Mouse (Mus musculus) MEL (cell line): ENCODE measurements around the gene Vps52. TPM values are rescaled to one million over a fixed set of nuclear protein-coding genes. Genes with fewer than 3 reads are reported as not detected.
A peak's percentile ranks its signal among the peaks of the same experiment; 100 is the strongest.

Experiments used
- DNase-seq: peaks from one replicate; pipeline ENCODE4 v3.0.0; 2011; ENCODE audit warnings: low read depth, low spot score
- H3K27ac ChIP-seq: 2 replicates; pipeline ENCODE4 v1.5.1; 2012; ENCODE audit warnings: low read depth, mild to moderate bottlenecking, control low read depth, low read length, moderate library complexity; ENCODE audit not compliant: control insufficient read depth
- H3K27me3 ChIP-seq, 2 experiments: fragments of 150-350 bp in 1 of 2; sonication (generic) in 1 of 2; 2 replicates each; pipeline ENCODE4 v1.6.1; 2012; ENCODE audit warnings: low read length in 2 of 2, mild to moderate bottlenecking in 2 of 2, improper control_type of control experiment in 1 of 2, moderate library complexity in 1 of 2; ENCODE audit not compliant: insufficient read depth in 2 of 2, control insufficient read depth in 1 of 2
- H3K36me3 ChIP-seq, 2 experiments: 2 replicates each; pipeline ENCODE4 v1.6.1; 2012 to 2014; ENCODE audit warnings: low read length in 2 of 2, improper control_type of control experiment in 1 of 2, inconsistent platforms in 1 of 2, mild to moderate bottlenecking in 1 of 2; ENCODE audit not compliant: insufficient read depth in 2 of 2, control insufficient read depth in 1 of 2
- H3K4me1 ChIP-seq, 2 experiments: fragments of 150-350 bp in 1 of 2; sonication (generic) in 1 of 2; 2 replicates each; pipeline ENCODE4 v1.6.1; 2012; ENCODE audit warnings: low read length in 2 of 2, improper control_type of control experiment in 1 of 2, mild to moderate bottlenecking in 1 of 2; ENCODE audit not compliant: insufficient read depth in 2 of 2, control insufficient read depth in 1 of 2
- H3K4me3 ChIP-seq, 2 experiments: fragments of 150-350 bp in 1 of 2; sonication (generic) in 1 of 2; 2 replicates each; pipeline ENCODE4 v1.5.1; 2012; ENCODE audit warnings: low read depth in 2 of 2, low read length in 2 of 2, mild to moderate bottlenecking in 2 of 2, moderate library complexity in 2 of 2, control low read depth in 1 of 2, improper control_type of control experiment in 1 of 2; ENCODE audit not compliant: control insufficient read depth in 1 of 2, insufficient read depth in 1 of 2
- H3K79me2 ChIP-seq: 2 replicates; pipeline ENCODE4 v1.6.1; 2012; ENCODE audit warnings: mild to moderate bottlenecking, low read length, moderate library complexity; ENCODE audit not compliant: control insufficient read depth, poor library complexity, insufficient read depth
- H3K9ac ChIP-seq: 2 replicates; pipeline ENCODE4 v1.6.1; 2012; ENCODE audit warnings: low read depth, mild to moderate bottlenecking, control low read depth, low read length, moderate library complexity; ENCODE audit not compliant: control insufficient read depth, poor library complexity, severe bottlenecking
- H3K9me3 ChIP-seq: fragments of 150-350 bp; sonication (generic); replicated peaks from 2 replicates; pipeline ENCODE4 v1.6.1; 2012; ENCODE audit warnings: mild to moderate bottlenecking, low read length, improper control_type of control experiment, moderate library complexity; ENCODE audit not compliant: insufficient read depth
- CHD2 ChIP-seq: IDR thresholded peaks from 2 replicates; pipeline ENCODE4 v1.6.1; 2011; ENCODE audit warnings: low read length, improper control_type of control experiment
- ELF1 ChIP-seq: IDR thresholded peaks from 2 replicates; pipeline ENCODE4 v1.6.1; 2014; ENCODE audit warnings: low read depth, mild to moderate bottlenecking, inconsistent platforms, low read length, improper control_type of control experiment, moderate library complexity
- EP300 ChIP-seq, 2 experiments: IDR thresholded peaks; 2 replicates each; pipeline ENCODE4 v1.6.1; 2011; ENCODE audit warnings: improper control_type of control experiment in 2 of 2, low read length in 2 of 2, low read depth in 1 of 2, mild to moderate bottlenecking in 1 of 2
- ETS1 ChIP-seq: IDR thresholded peaks from 2 replicates; pipeline ENCODE4 v1.6.1; 2012; ENCODE audit warnings: low read depth, mild to moderate bottlenecking, inconsistent platforms, low read length, improper control_type of control experiment, moderate library complexity
- GABPA ChIP-seq: IDR thresholded peaks from 2 replicates; pipeline ENCODE4 v1.6.1; 2012; ENCODE audit warnings: low read depth, mild to moderate bottlenecking, inconsistent platforms, low read length, improper control_type of control experiment, moderate library complexity
- GATA1 ChIP-seq: IDR thresholded peaks from 2 replicates; pipeline ENCODE4 v1.6.1; 2011; ENCODE audit warnings: low read depth, low read length, improper control_type of control experiment
- HCFC1 ChIP-seq: IDR thresholded peaks from 2 replicates; pipeline ENCODE4 v1.6.1; 2012; ENCODE audit warnings: low read depth, mild to moderate bottlenecking, inconsistent platforms, low read length, improper control_type of control experiment, moderate library complexity
- JUND ChIP-seq: IDR thresholded peaks from 2 replicates; pipeline ENCODE4 v1.6.1; 2011; ENCODE audit warnings: low read depth, mild to moderate bottlenecking, improper control_type of control experiment, low read length
- MAFK ChIP-seq: IDR thresholded peaks from 2 replicates; pipeline ENCODE4 v1.6.1; 2011; ENCODE audit warnings: low read depth, mild to moderate bottlenecking, low read length, improper control_type of control experiment, borderline replicate concordance
- MAX ChIP-seq: IDR thresholded peaks from 2 replicates; pipeline ENCODE4 v1.6.1; 2011; ENCODE audit warnings: low read length, improper control_type of control experiment
- MAZ ChIP-seq: IDR thresholded peaks from 2 replicates; pipeline ENCODE4 v1.6.1; 2012; ENCODE audit warnings: low read depth, mild to moderate bottlenecking, inconsistent platforms, low read length, improper control_type of control experiment
- MXI1 ChIP-seq: IDR thresholded peaks from 2 replicates; pipeline ENCODE4 v1.6.1; 2011; ENCODE audit warnings: mild to moderate bottlenecking, low read depth, low read length, improper control_type of control experiment
- MYB ChIP-seq: IDR thresholded peaks from 2 replicates; pipeline ENCODE4 v1.6.1; 2011; ENCODE audit warnings: mild to moderate bottlenecking, low read depth, low read length, improper control_type of control experiment
- NELFE ChIP-seq: IDR thresholded peaks from 2 replicates; pipeline ENCODE4 v1.6.1; 2011; ENCODE audit warnings: low read depth, low read length, improper control_type of control experiment
- NRF1 ChIP-seq: IDR thresholded peaks from 2 replicates; pipeline ENCODE4 v1.6.1; 2014; ENCODE audit warnings: low read depth, mild to moderate bottlenecking, inconsistent platforms, low read length, improper control_type of control experiment, moderate library complexity; ENCODE audit not compliant: poor library complexity, insufficient read depth, severe bottlenecking
- POLR2AphosphoS5 ChIP-seq: IDR thresholded peaks from 2 replicates; pipeline ENCODE4 v1.6.1; 2012; ENCODE audit warnings: low read depth, borderline replicate concordance, mild to moderate bottlenecking, inconsistent platforms, low read length, moderate library complexity, mixed read lengths
- RAD21 ChIP-seq: IDR thresholded peaks from 2 replicates; pipeline ENCODE4 v1.6.1; 2011; ENCODE audit warnings: mild to moderate bottlenecking, low read depth, low read length, improper control_type of control experiment
- RCOR1 ChIP-seq: IDR thresholded peaks from 2 replicates; pipeline ENCODE4 v1.6.1; 2012; ENCODE audit warnings: low read depth, mild to moderate bottlenecking, inconsistent platforms, low read length, improper control_type of control experiment
- SIN3A ChIP-seq: IDR thresholded peaks from 2 replicates; pipeline ENCODE4 v1.6.1; 2012; ENCODE audit warnings: low read length, improper control_type of control experiment, inconsistent platforms
- SMC3 ChIP-seq: IDR thresholded peaks from 2 replicates; pipeline ENCODE4 v1.6.1; 2011; ENCODE audit warnings: low read depth, low read length, improper control_type of control experiment
- TAL1 ChIP-seq: IDR thresholded peaks from 2 replicates; pipeline ENCODE4 v1.6.1; 2012; ENCODE audit warnings: mild to moderate bottlenecking, inconsistent platforms, low read length, moderate library complexity, mixed read lengths
- TBP ChIP-seq: IDR thresholded peaks from 2 replicates; pipeline ENCODE4 v1.8.0; 2011; ENCODE audit warnings: low read depth, low read length, improper control_type of control experiment
- UBTF ChIP-seq: IDR thresholded peaks from 2 replicates; pipeline ENCODE4 v1.6.1; 2012; ENCODE audit warnings: low read depth, mild to moderate bottlenecking, inconsistent platforms, low read length, improper control_type of control experiment, moderate library complexity, borderline replicate concordance; ENCODE audit not compliant: insufficient read depth
- USF1 ChIP-seq: IDR thresholded peaks from 2 replicates; pipeline ENCODE4 v1.6.1; 2014; ENCODE audit warnings: low read depth, mild to moderate bottlenecking, inconsistent platforms, low read length, improper control_type of control experiment, moderate library complexity
- USF2 ChIP-seq, 2 experiments: IDR thresholded peaks; 2 replicates each; pipeline ENCODE4 v1.6.1; 2011 to 2012; ENCODE audit warnings: improper control_type of control experiment in 2 of 2, low read length in 2 of 2, borderline replicate concordance in 1 of 2, inconsistent platforms in 1 of 2, low read depth in 1 of 2, mild to moderate bottlenecking in 1 of 2; ENCODE audit not compliant: insufficient read depth in 1 of 2
- ZC3H11A ChIP-seq: IDR thresholded peaks from 2 replicates; pipeline ENCODE4 v1.6.1; 2012; ENCODE audit warnings: low read depth, mild to moderate bottlenecking, inconsistent platforms, low read length, improper control_type of control experiment
- ZMIZ1 ChIP-seq: IDR thresholded peaks from 2 replicates; pipeline ENCODE4 v1.6.1; 2012; ENCODE audit warnings: low read depth, mild to moderate bottlenecking, inconsistent platforms, low read length, improper control_type of control experiment, moderate library complexity
- ZNF384 ChIP-seq: IDR thresholded peaks from 2 replicates; pipeline ENCODE4 v1.6.1; 2012; ENCODE audit warnings: low read depth, mild to moderate bottlenecking, inconsistent platforms, low read length, improper control_type of control experiment
- polyA plus RNA-seq, 2 experiments: library from polyadenylated mRNA; stranded (reverse) in 1 of 2; unstranded in 1 of 2; fragments of >175 nt in 1 of 2; fragments of >200 nt in 1 of 2; gene quantifications; 2 replicates each; pipeline versions ENCODE4 v1.2.1 to v1.2.4; 2012; ENCODE audit warnings: low replicate concordance in 2 of 2, low read depth in 1 of 2; ENCODE audit not compliant: insufficient read length in 2 of 2, insufficient read depth in 1 of 2, missing spikeins in 1 of 2
- total RNA-seq: library from RNA; depleted of rRNA; stranded (reverse); fragments of 300-350 nt; gene quantifications from 2 replicates; pipeline ENCODE4 v1.2.3, GENCODE M21; 2012

Vps52 gene
- total and polyA plus RNA-seq, 3 experiments: 23.6 to 40.7 TPM; not detected in 1

DNA sequence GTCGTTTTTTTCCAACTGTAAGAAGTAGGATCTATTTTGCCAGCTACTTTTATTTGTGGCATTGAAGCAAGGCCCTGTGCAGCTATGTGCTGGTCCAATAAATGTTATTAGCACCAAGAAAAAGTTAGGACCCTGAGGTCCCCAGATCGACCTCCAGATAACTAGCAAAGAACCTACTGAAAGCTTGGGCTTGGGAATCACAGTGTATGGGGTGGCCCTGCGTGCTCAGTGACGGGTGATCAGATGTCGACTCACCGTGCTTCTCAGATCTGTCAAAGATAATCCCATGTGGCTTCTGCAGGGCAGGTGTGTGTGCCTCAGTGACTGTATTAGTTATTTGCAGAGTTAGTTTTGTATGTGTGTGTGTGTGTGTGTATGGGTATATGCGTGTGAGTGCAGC lies 34.3 kb upstream of the Vps52 start:
- Histone ChIP-seq H3K9ac (no peak overlapping the region), H3K4me3 (no peak overlapping the region), H3K79me2 (peaks cover 7% of the 10 kb centered on the region), H3K9me3 (no peaks in the 10 kb centered on the region), H3K27ac (no peak overlapping the region), H3K27me3 (no peaks in the 10 kb centered on the region), H3K4me1 (peaks cover 2 to 27% of the 10 kb centered on the region in 2 experiments), H3K36me3 (peaks cover 0 to 8% of the 10 kb centered on the region in 2 experiments; a peak in 2 of 4 replicates)
- no peak for TF ChIP-seq NRF1
- TF ChIP-seq ETS1: no peak
- no peak for TF ChIP-seq USF1
- no peak for TF ChIP-seq TAL1
- no peak for TF ChIP-seq HCFC1
- TF ChIP-seq UBTF: no peak
- no peak for TF ChIP-seq JUND
- no peak for TF ChIP-seq ZC3H11A
- TF ChIP-seq ELF1: no peak
- no peak for TF ChIP-seq CHD2
- TF ChIP-seq POLR2AphosphoS5: no peak
- TF ChIP-seq RCOR1: no peak
- no peak for TF ChIP-seq GATA1
- no peak for TF ChIP-seq MAZ
- no peak for TF ChIP-seq TBP
- no peak for TF ChIP-seq USF2 (IDR thresholded peaks at IDR 0.05; ENCODE audit: borderline replicate concordance in 1 of 2, insufficient read depth in 1 of 2, low read depth in 1 of 2, low read length in 2 of 2)
- DNase-seq: no peak

GRCm38 (mm10) chr17:33924577-33925283 lies 30.9 kb upstream of the Vps52 start:
- peaks cover 16% of the 10 kb centered on the region for H3K79me2 ChIP-seq
- peak; percentile 88 for DNase-seq
- no peaks in the 10 kb centered on the region for H3K9me3 ChIP-seq
- H3K4me3 ChIP-seq: no peak overlapping the region
- peaks cover 0 to 8% of the 10 kb centered on the region in 2 experiments; a peak in 2 of 4 replicates for H3K36me3 ChIP-seq
- peak overlapping the region; percentile 60 for H3K27ac ChIP-seq
- H3K27me3 ChIP-seq: no peaks in the 10 kb centered on the region
- no peak overlapping the region for H3K9ac ChIP-seq
- H3K4me1 ChIP-seq: peaks cover 2 to 24% of the 10 kb centered on the region in 2 experiments
- no peak for TF ChIP-seq MAZ
- TF ChIP-seq ZC3H11A: peak; percentile 52; the same call in 1 of the 2 replicates
- TF ChIP-seq CHD2: no peak
- TF ChIP-seq MAX: peak; percentile 45; the same call in 1 of the 2 replicates
- TF ChIP-seq MAFK: no peak
- TF ChIP-seq ZMIZ1: no peak
- no peak for TF ChIP-seq ZNF384
- TF ChIP-seq TBP: 0 out of 2 replicates have a peak, but pooled peaks have one; percentile 28
- TF ChIP-seq MYB: no peak
- TF ChIP-seq NELFE: no peak
- TF ChIP-seq EP300 (IDR thresholded peaks at IDR 0.05; ENCODE audit: low read depth in 1 of 2, low read length in 2 of 2): peak; percentile 77 to 80
- peak; percentile 64 for TF ChIP-seq RAD21
- 0 out of 2 replicates have a peak, but pooled peaks have one; percentile 7 for TF ChIP-seq USF1
- TF ChIP-seq HCFC1: no peak
- TF ChIP-seq SIN3A: peak; percentile 71; the same call in 1 of the 2 replicates
- TF ChIP-seq NRF1: no peak
- no peak for TF ChIP-seq ELF1
- TF ChIP-seq GABPA: no peak
- TF ChIP-seq UBTF: no peak
- peak; percentile 87; the same call in 1 of the 2 replicates for TF ChIP-seq JUND
- peak; percentile 44; the same call in 1 of the 2 replicates for TF ChIP-seq MXI1
- TF ChIP-seq USF2 (IDR thresholded peaks at IDR 0.05; ENCODE audit: borderline replicate concordance in 1 of 2, insufficient read depth in 1 of 2, low read depth in 1 of 2, low read length in 2 of 2): no peak
- peak; percentile 87 for TF ChIP-seq GATA1
- TF ChIP-seq SMC3: peak; percentile 68
